ENCODE assay signal across 8 mouse cellular contexts in genomic region chr5:14025205-14026124, GRCm38 (mm10). TPM values are rescaled to one million over a fixed set of nuclear protein-coding genes. Genes with fewer than 3 reads are reported as not detected.
DNase-seq lines count a peak whose midpoint lies in the region; ATAC-seq lines count a peak whose summit lies in the region.

Gene Sema3e, plus strand, starts transcription at chr5:14025276.

- intact Hi-C loops in heart, postnatal 36 days (cut with DNase I) = no loop called here

- H3K4me2 ChIP-seq in embryonic facial prominence, embryonic 11.5 days (ENCODE audit: low read depth, low read length) = peak within 1 kb of the TSS; percentile 84
- peak within 1 kb of the TSS; percentile 55 for H3K4me2 ChIP-seq in liver, embryonic 15.5 days
- H3K4me2 ChIP-seq in neural tube, embryonic 14.5 days (ENCODE audit: low read depth, low read length) = peak within 1 kb of the TSS; percentile 69

- WGBS in embryonic facial prominence, embryonic 11.5 days = 1% methylated on average over 47 of the region's 47 CpGs
- WGBS in liver, embryonic 15.5 days (ENCODE audit: insufficient replicate concordance) = 2% methylated on average over 47 of the region's 47 CpGs
- under 1% methylated on average over 47 of the region's 47 CpGs for WGBS in neural tube, embryonic 14.5 days

- peak within 1 kb of the TSS; percentile 41 for H3K9ac ChIP-seq in embryonic facial prominence, embryonic 11.5 days (replicated peaks; ENCODE audit: low read length)
- no peak within 1 kb of the TSS for H3K9ac ChIP-seq in liver, embryonic 15.5 days
- H3K9ac ChIP-seq in neural tube, embryonic 14.5 days (replicated peaks; ENCODE audit: low read depth, low read length) = peak within 1 kb of the TSS; percentile 8; the same call in 1 of the 2 replicates

- peak; percentile 3 to 7 for DNase-seq in heart, adult 18-20 months
- DNase-seq in heart, adult 9 months (ENCODE audit: low spot score in 2 of 2) = no peak
- DNase-seq in embryonic facial prominence, embryonic 11.5 days (ENCODE audit: low spot score) = peak; percentile 54
- peak; percentile 3 to 6 for DNase-seq in heart, postnatal 36 days
- DNase-seq in layer of hippocampus, adult 18-20 months (ENCODE audit: low spot score in 2 of 2) = peak; percentile 26 to 62
- DNase-seq in yolk sac, embryonic 10.5 days (ENCODE audit: low spot score) = peak; percentile 47

- H3K4me3 ChIP-seq in embryonic facial prominence, embryonic 11.5 days (ENCODE audit: low read depth, low read length) = peak within 1 kb of the TSS; percentile 50
- H3K4me3 ChIP-seq in liver, embryonic 15.5 days (replicated peaks) = peak within 1 kb of the TSS; percentile 28
- peak within 1 kb of the TSS; percentile 48 for H3K4me3 ChIP-seq in neural tube, embryonic 14.5 days (ENCODE audit: low read depth, low read length)

- no peak within 1 kb of the TSS for H3K27ac ChIP-seq in embryonic facial prominence, embryonic 11.5 days (replicated peaks; ENCODE audit: low read depth, low read length)
- H3K27ac ChIP-seq in liver, embryonic 15.5 days (replicated peaks) = no peak within 1 kb of the TSS
- no peak within 1 kb of the TSS for H3K27ac ChIP-seq in neural tube, embryonic 14.5 days (ENCODE audit: low read depth, low read length)

- peaks cover 5% of the 10 kb centered on the region for H3K27me3 ChIP-seq in embryonic facial prominence, embryonic 11.5 days (ENCODE audit: control insufficient read depth, insufficient read depth, low read length)
- H3K27me3 ChIP-seq in liver, embryonic 15.5 days = peaks cover 12% of the 10 kb centered on the region
- H3K27me3 ChIP-seq in neural tube, embryonic 14.5 days (ENCODE audit: control insufficient read depth, insufficient read depth, low read length) = no peaks in the 10 kb centered on the region

- no peaks in the 10 kb centered on the region for H3K4me1 ChIP-seq in embryonic facial prominence, embryonic 11.5 days (ENCODE audit: control insufficient read depth, insufficient read depth, low read length)
- H3K4me1 ChIP-seq in liver, embryonic 15.5 days (replicated peaks) = no peaks in the 10 kb centered on the region
- H3K4me1 ChIP-seq in neural tube, embryonic 14.5 days (ENCODE audit: control insufficient read depth, insufficient read depth, low read length) = 0 out of 2 replicates have a peak, but pooled peaks cover 6% of the 10 kb centered on the region

- ATAC-seq in embryonic facial prominence, embryonic 11.5 days (replicated peaks; ENCODE audit: insufficient number of reproducible peaks, low FRiP score, low TSS enrichment, low read depth) = peak; percentile 52; the same call in 1 of the 2 replicates
- no peak for ATAC-seq in liver, embryonic 15.5 days (ENCODE audit: insufficient read depth)
- ATAC-seq in neural tube, embryonic 14.5 days (ENCODE audit: low read depth) = peak; percentile 82

- no peaks in the 10 kb centered on the region for H3K9me3 ChIP-seq in embryonic facial prominence, embryonic 11.5 days (replicated peaks; ENCODE audit: control insufficient read depth, low read length)
- H3K9me3 ChIP-seq in liver, embryonic 15.5 days (replicated peaks) = no peaks in the 10 kb centered on the region
- no peaks in the 10 kb centered on the region for H3K9me3 ChIP-seq in neural tube, embryonic 14.5 days (ENCODE audit: control insufficient read depth, low read length)

- no peaks in the 10 kb centered on the region for H3K36me3 ChIP-seq in embryonic facial prominence, embryonic 11.5 days (replicated peaks; ENCODE audit: control insufficient read depth, insufficient read depth, low read depth, low read length)
- H3K36me3 ChIP-seq in liver, embryonic 15.5 days (replicated peaks) = no peaks in the 10 kb centered on the region
- H3K36me3 ChIP-seq in neural tube, embryonic 14.5 days (ENCODE audit: control insufficient read depth, insufficient read depth, low read length) = no peaks in the 10 kb centered on the region

RNA-seq across cellular contexts. Expression of gene Sema3e, which starts in this region (rescaled TPM):
- under 1 TPM; 0.12 to 0.49 TPM for total RNA-seq in heart, adult 18-20 months (2021)
- polyA plus RNA-seq in embryonic facial prominence, embryonic 11.5 days (2014; fragmentation: Nextera tagmentation; extraction: Ambion mirVana) = 1.9 TPM in 2 replicates
- under 1 TPM; 0.19 to 0.36 TPM for total RNA-seq in heart, postnatal 36 days (2021)
- total RNA-seq in layer of hippocampus, adult 18-20 months (2021) = 10 to 100 TPM; 37.2 to 38.2 TPM
- 0.02 and 0.06 TPM in 2 replicates for polyA plus RNA-seq in liver, embryonic 15.5 days (2015; fragmentation: Nextera tagmentation; extraction: Ambion mirVana)
- polyA plus RNA-seq in neural tube, embryonic 14.5 days (2014; fragmentation: Nextera tagmentation; extraction: Ambion mirVana) = 3.1 and 3.2 TPM in 2 replicates

Comparison
In these comparisons a context has a peak if more than half of its experiments do, and no peak if none do; other contexts are left out.
1. RNA of gene Sema3e (total RNA-seq): 37.2 to 38.2 TPM in layer of hippocampus, adult 18-20 months; 0.12 to 0.49 TPM in heart, adult 18-20 months and 0.19 to 0.36 TPM in heart, postnatal 36 days; every median in the first group is over 10 times any median in the second.
2. Peak in DNase-seq in heart, adult 18-20 months; RNA of the gene not detected or under 1 TPM.
3. Peak in DNase-seq in heart, postnatal 36 days; RNA of the gene not detected or under 1 TPM.
4. DNase-seq: peak in embryonic facial prominence, embryonic 11.5 days (single experiment), layer of hippocampus, adult 18-20 months (2 of 2) and yolk sac, embryonic 10.5 days (single experiment); none in heart, adult 9 months (0 of 2).
5. Peak in every context shown above with its lines, with median percentiles within 50 percentile points of each other: H3K4me2 ChIP-seq and H3K4me3 ChIP-seq.